Mouse (Mus musculus) lung, postnatal 0 days (tissue): ENCODE results near the gene Amigo1. TPM values are rescaled to one million over a fixed set of nuclear protein-coding genes. Genes with fewer than 3 reads are reported as not detected.
"Not testable (repeated sequence)": the region's sequence is repeated elsewhere in the genome, so short reads cannot be mapped to it uniquely, and the experiment has no call there.

Source experiments
- ATAC-seq: fragments of 200-750 bp; cut with Nextera tagmentation; 2 replicates; pipeline ENCODE4 v1.8.0; 2017; ENCODE audit warnings: moderate library complexity
- DNase-seq: peaks from one replicate; pipeline ENCODE4 v3.0.0-alpha.2; 2016; ENCODE audit warnings: low spot score
- H3K27ac ChIP-seq: fragments of 300-500 bp; sonication (generic); 2 replicates; pipeline ENCODE4 v1.5.1; 2014; ENCODE audit warnings: antibody characterized with exemption, mild to moderate bottlenecking, low read length, mixed read lengths
- H3K27me3 ChIP-seq: fragments of 300-500 bp; sonication (generic); replicated peaks from 2 replicates; pipeline ENCODE4 v1.6.1; 2014; ENCODE audit warnings: low read length, mixed read lengths; ENCODE audit not compliant: insufficient read depth
- H3K36me3 ChIP-seq: fragments of 300-500 bp; sonication (generic); 2 replicates; pipeline ENCODE4 v1.6.1; 2014; ENCODE audit warnings: low read length, mixed read lengths; ENCODE audit not compliant: insufficient read depth
- H3K4me1 ChIP-seq: fragments of 300-500 bp; sonication (generic); 2 replicates; pipeline ENCODE4 v1.6.1; 2014; ENCODE audit warnings: antibody characterized with exemption, low read depth, low read length, mixed read lengths; ENCODE audit not compliant: insufficient read depth
- H3K4me2 ChIP-seq: fragments of 300-500 bp; sonication (generic); replicated peaks from 2 replicates; pipeline ENCODE4 v1.6.1; 2014; ENCODE audit warnings: low read depth, mild to moderate bottlenecking, low read length, moderate library complexity, mixed read lengths
- H3K4me3 ChIP-seq: fragments of 300-500 bp; sonication (generic); 2 replicates; pipeline ENCODE4 v1.5.1; 2014; ENCODE audit warnings: low read depth, low read length
- H3K9ac ChIP-seq: fragments of 300-500 bp; sonication (generic); replicated peaks from 2 replicates; pipeline ENCODE4 v1.6.1; 2014; ENCODE audit warnings: low read depth, mild to moderate bottlenecking
- H3K9me3 ChIP-seq: fragments of 300-500 bp; sonication (generic); 2 replicates; pipeline ENCODE4 v1.6.1; 2016; ENCODE audit warnings: low read length, mixed read lengths
- CTCF ChIP-seq: IDR thresholded peaks from 2 replicates; pipeline ENCODE4 v1.5.1; 2016; ENCODE audit warnings: antibody characterized with exemption, mild to moderate bottlenecking
- EP300 ChIP-seq: IDR thresholded peaks from 2 replicates; pipeline ENCODE4 v1.6.1; 2016; ENCODE audit warnings: antibody characterized with exemption, mild to moderate bottlenecking, control low read depth
- WGBS: fragments of 180-500 bp; shearing (Covaris S2); extraction: QIAGEN DNeasy Blood & Tissue Kit; methylation state at CpG from one replicate; pipeline ENCODE4 v1.1.7; 2014; 5-methylcytosine and 5-hydroxymethylcytosine counted together
- polyA plus RNA-seq: library from polyadenylated mRNA; unstranded; fragments of >200 nt; fragmentation: Nextera tagmentation; extraction: Ambion mirVana; gene quantifications from 2 replicates; pipeline ENCODE4 v1.2.1, GENCODE M21; 2015

The Amigo1 gene
- polyA plus RNA-seq, 1 experiment from 2014 or later = 4.6 TPM

DNA sequence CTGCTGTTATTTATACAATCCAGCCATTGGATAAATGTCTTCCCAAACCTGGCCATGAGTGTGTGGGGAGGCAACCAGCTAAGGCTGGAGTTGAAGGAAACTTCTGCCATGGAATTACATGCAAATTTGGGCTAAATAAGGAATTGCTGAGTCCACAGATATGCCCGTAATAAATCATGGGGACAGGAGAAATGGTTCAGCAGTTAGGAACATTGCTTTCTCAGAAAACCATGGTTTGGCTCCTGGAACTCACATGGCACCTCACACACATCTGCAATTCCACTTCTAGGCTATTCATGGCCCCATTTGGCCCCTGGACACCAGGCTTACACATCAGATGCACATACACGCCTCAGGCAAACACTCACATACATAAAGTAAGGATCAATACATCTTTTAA lies 41.4 kb downstream of the Amigo1 start:
- no peak overlapping the region for H3K4me3 ChIP-seq
- no peak overlapping the region for H3K9ac ChIP-seq
- no peak overlapping the region for H3K27ac ChIP-seq
- peaks cover 16% of the 10 kb centered on the region for H3K27me3 ChIP-seq
- no peaks in the 10 kb centered on the region for H3K9me3 ChIP-seq
- DNase-seq (no peak), ATAC-seq (no peak)
- WGBS = 73% methylated on average over 2 of the region's 2 CpGs
- TF ChIP-seq EP300 (no peak), CTCF (no peak)
- no peaks in the 10 kb centered on the region for H3K36me3 ChIP-seq
- H3K4me1 ChIP-seq = no peaks in the 10 kb centered on the region
- H3K4me2 ChIP-seq = no peak overlapping the region

DNA sequence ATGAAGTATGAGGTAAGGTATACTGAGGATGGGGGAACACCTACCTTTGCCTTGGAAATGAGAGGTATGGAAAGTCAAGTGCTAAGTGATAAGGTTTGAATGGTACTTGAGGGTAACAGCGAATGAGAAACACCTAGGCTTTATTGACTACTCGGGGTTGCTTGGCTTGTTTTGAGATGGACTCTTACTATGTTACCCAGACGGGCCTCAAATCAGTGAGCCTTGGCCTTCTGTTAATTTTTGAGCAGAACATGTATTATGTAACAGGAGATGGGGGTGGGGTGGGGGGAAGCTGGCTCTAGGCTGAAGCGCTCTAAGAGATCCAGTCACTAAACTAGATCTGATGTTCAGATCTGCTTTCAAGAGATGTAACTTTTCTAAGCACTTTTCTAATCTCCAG lies 45.5 kb downstream of the Amigo1 start:
- Histone ChIP-seq H3K4me1 (no peaks in the 10 kb centered on the region), H3K4me2 (no peak overlapping the region), H3K4me3 (no peak overlapping the region), H3K36me3 (no peaks in the 10 kb centered on the region), H3K9me3 (no peaks in the 10 kb centered on the region), H3K27me3 (peaks cover under 1% of the 10 kb centered on the region; the same call in 1 of the 2 replicates), H3K27ac (no peak overlapping the region), H3K9ac (no peak overlapping the region)
- TF ChIP-seq CTCF = no peak
- TF ChIP-seq EP300 = no peak
- ATAC-seq (no peak), DNase-seq (no peak)
- WGBS = 54% methylated on average over 4 of the region's 4 CpGs

DNA sequence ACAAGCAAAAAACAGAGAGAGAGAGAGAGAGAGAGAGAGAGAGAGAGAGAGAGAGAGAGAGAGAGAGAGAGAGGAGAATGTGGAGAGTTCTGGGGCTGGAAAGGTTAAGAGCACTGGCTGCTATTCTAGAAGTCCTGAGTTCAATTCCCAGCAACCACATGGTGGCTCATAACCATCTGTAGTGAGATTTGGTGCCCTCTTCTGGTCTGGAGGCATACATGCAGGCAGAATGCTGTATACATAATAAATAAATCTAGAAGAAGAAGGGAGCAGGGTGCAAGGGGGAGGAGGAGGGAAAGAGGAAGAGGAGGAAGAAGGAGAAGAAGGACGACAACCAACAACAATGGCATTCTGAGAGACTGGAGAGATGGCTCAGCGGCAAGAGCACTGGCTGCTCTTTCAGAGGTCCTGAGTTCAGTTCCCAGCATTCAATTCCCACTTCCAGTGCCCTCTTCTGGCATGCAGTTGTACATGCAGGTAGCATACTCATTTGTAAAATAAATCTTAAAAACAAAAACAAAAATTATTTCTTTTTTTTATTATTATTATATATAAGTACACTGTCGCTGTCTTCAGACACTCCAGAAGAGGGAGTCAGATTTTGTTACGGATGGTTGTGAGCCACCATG lies 51.5 kb downstream of the Amigo1 start:
- not testable (repeated sequence) for H3K4me3 ChIP-seq, ATAC-seq, H3K27ac ChIP-seq, H3K36me3 ChIP-seq, H3K4me1 ChIP-seq, H3K9ac ChIP-seq, DNase-seq, H3K9me3 ChIP-seq, H3K4me2 ChIP-seq, H3K27me3 ChIP-seq
- WGBS = 82% methylated on average over 4 of the region's 4 CpGs

DNA sequence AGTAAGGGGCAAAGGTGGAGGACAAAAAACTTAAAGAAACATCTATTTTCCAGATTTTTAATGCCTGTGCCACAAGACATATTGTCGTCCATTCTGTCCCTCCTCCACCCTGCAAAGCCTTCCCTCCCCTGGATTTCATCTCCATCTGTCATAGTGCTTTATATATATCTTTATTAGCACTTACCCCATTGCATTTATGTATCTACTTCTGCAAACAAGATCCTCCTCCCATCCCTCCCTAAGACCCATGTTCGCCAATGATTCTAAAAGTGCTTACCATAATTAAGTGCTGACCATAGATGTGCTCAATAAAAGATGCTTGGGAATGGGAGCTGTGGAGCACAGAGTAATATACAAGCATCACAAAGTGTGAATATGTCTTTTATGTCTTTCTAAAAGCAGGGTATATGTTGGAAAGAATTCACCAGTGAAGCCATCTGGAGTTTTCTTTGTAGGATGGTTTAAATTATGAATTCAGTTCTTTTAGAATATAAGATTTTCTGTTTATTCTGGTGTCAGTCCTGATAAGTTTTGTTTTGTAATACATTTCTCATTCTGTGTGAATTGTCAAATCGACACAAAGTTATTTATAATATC lies 55.2 kb downstream of the Amigo1 start:
- Histone ChIP-seq H3K27me3 (no peaks in the 10 kb centered on the region), H3K36me3 (no peaks in the 10 kb centered on the region), H3K27ac (no peak overlapping the region), H3K9ac (no peak overlapping the region), H3K9me3 (no peaks in the 10 kb centered on the region), H3K4me2 (no peak overlapping the region), H3K4me3 (no peak overlapping the region), H3K4me1 (no peaks in the 10 kb centered on the region)
- TF ChIP-seq EP300 (no peak), CTCF (no peak)
- 84% methylated on average over 3 of the region's 3 CpGs for WGBS
- ATAC-seq (no peak), DNase-seq (no peak)

Other genes with a start within 250 kb of the Amigo1 start
- gene Gstm6, start 242.6 kb upstream of the Amigo1 start, polyA plus RNA-seq = 3.6 and 4.1 TPM in 2 replicates
- gene Gstm3, start 217.1 kb upstream of the Amigo1 start, polyA plus RNA-seq = 0.27 and 0.40 TPM in 2 replicates
- gene Gstm2, start 199.9 kb upstream of the Amigo1 start, polyA plus RNA-seq = 129 and 132 TPM in 2 replicates
- 230 and 249 TPM in 2 replicates for gene Gstm1, start 168.4 kb upstream of the Amigo1 start, polyA plus RNA-seq
- 11.2 and 13.4 TPM in 2 replicates for gene Gstm4, start 141.4 kb upstream of the Amigo1 start, polyA plus RNA-seq
- 11.6 and 12.6 TPM in 2 replicates for gene Ampd2, start 99.7 kb upstream of the Amigo1 start, polyA plus RNA-seq
- gene Gnat2, start 93.5 kb upstream of the Amigo1 start, polyA plus RNA-seq = 0.33 and 0.45 TPM in 2 replicates
- 87.4 and 96.3 TPM in 2 replicates for gene Gnai3, start 40.2 kb upstream of the Amigo1 start, polyA plus RNA-seq
- gene Gpr61, start 31.5 kb upstream of the Amigo1 start, polyA plus RNA-seq = not detected in 2 replicates
- gene Cyb561d1, start 14.9 kb downstream of the Amigo1 start, polyA plus RNA-seq = 4.8 and 4.9 TPM in 2 replicates
- gene Atxn7l2, start 24.6 kb downstream of the Amigo1 start, polyA plus RNA-seq = 6.1 and 6.7 TPM in 2 replicates
- not detected in 2 replicates for gene Sypl2, start 40.3 kb downstream of the Amigo1 start, polyA plus RNA-seq
- 156 and 163 TPM in 2 replicates for gene Psma5, start 70.6 kb downstream of the Amigo1 start, polyA plus RNA-seq
- gene Sort1, start 97.7 kb downstream of the Amigo1 start, polyA plus RNA-seq = 30.8 and 34.2 TPM in 2 replicates
- 5.6 and 7.1 TPM in 2 replicates for gene Mybphl, start 178.6 kb downstream of the Amigo1 start, polyA plus RNA-seq
- 2.3 and 3.7 TPM in 2 replicates for gene Psrc1, start 197.5 kb downstream of the Amigo1 start, polyA plus RNA-seq
- gene Celsr2, start 229.2 kb downstream of the Amigo1 start, polyA plus RNA-seq = 3.4 and 3.8 TPM in 2 replicates